Mouse (Mus musculus) heart, adult 2 months (tissue): ENCODE results near the gene Dact3.

Experiments
- CTCF ChIP-seq: fragments of 200-600 bp; IDR thresholded peaks from 2 replicates; pipeline ENCODE4 v1.8.1; 2022; ENCODE audit warnings: antibody characterized with exemption, mild to moderate bottlenecking, moderate library complexity
- POLR2A ChIP-seq: fragments of 200-500 bp; IDR thresholded peaks from 2 replicates; pipeline ENCODE4 v1.6.1; 2011; ENCODE audit warnings: mild to moderate bottlenecking, low read depth, low read length, control low read depth; ENCODE audit not compliant: insufficient read depth

- TF ChIP-seq CTCF = no peak
- no peak for TF ChIP-seq POLR2A
Measured at GRCm38 (mm10) chr7:16876006-16876405, 889 bp downstream of the Dact3 start.
